Comparison of ENCODE assay signal across 8 mouse cellular contexts in genomic region chr16:5537286-5538204, GRCm38 (mm10).
DNase-seq lines count a peak whose midpoint lies in the region; ATAC-seq and TF ChIP-seq lines count a peak whose summit lies in the region.

No protein-coding gene starts in this region.

- WGBS in intestine, postnatal 0 days, result 48% methylated on average over 11 of the region's 11 CpGs

- no peaks in the 10 kb centered on the region for H3K9me3 ChIP-seq in intestine, postnatal 0 days (ENCODE audit: control insufficient read depth)

- peak; percentile 76 for TF ChIP-seq CTCF in intestine, postnatal 0 days (IDR thresholded peaks at IDR 0.05; ENCODE audit: low read depth)

- H3K27ac ChIP-seq in intestine, postnatal 0 days (ENCODE audit: low read depth, low read length), result no peak overlapping the region

- intact Hi-C loops in gastrocnemius, postnatal 36 days (cut with DNase I), result loop anchor here (1.0 kb wide), 1 partner anchor 64 kb away; no protein-coding TSS in a partner anchor

- 0 out of 2 replicates have a peak overlapping the region, but pooled peaks have one; percentile 0 for H3K4me2 ChIP-seq in intestine, postnatal 0 days (replicated peaks; ENCODE audit: low read depth)

- peak; percentile 40 for ATAC-seq in intestine, postnatal 0 days

- no peaks in the 10 kb centered on the region for H3K27me3 ChIP-seq in intestine, postnatal 0 days (replicated peaks; ENCODE audit: control insufficient read depth, insufficient read depth, low read length)

- H3K9ac ChIP-seq in intestine, postnatal 0 days (ENCODE audit: low read depth, low read length), result no peak overlapping the region

- no peaks in the 10 kb centered on the region for H3K36me3 ChIP-seq in intestine, postnatal 0 days (ENCODE audit: control insufficient read depth, insufficient read depth)

- H3K4me1 ChIP-seq in intestine, postnatal 0 days (replicated peaks; ENCODE audit: control insufficient read depth, insufficient read depth, low read length), result no peaks in the 10 kb centered on the region

- DNase-seq in heart, adult 11 months, result peak; percentile 74
- no peak for DNase-seq in heart, adult 8-10 months (ENCODE audit: low spot score)
- peak; percentile 2 for DNase-seq in thymus, postnatal 25 days
- no peak for DNase-seq in thymus, adult 18-20 months
- no peak for DNase-seq in right cerebral cortex, adult 18-20 months
- no peak for DNase-seq in ovary, postnatal 10 days (ENCODE audit: low spot score)
- DNase-seq in gastrocnemius, postnatal 36 days, result no peak

- no peak overlapping the region for H3K4me3 ChIP-seq in intestine, postnatal 0 days (ENCODE audit: low read depth, low read length)

Comparison
In these comparisons a context has a peak if more than half of its experiments do, and no peak if none do; other contexts are left out.
1. DNase-seq: peak in heart, adult 11 months (single experiment) and thymus, postnatal 25 days (single experiment); none in heart, adult 8-10 months (single experiment), thymus, adult 18-20 months (0 of 2), right cerebral cortex, adult 18-20 months (single experiment), ovary, postnatal 10 days (single experiment) and gastrocnemius, postnatal 36 days (0 of 2).